ENCODE assay signal across 15 mouse cellular contexts in the genomic region with DNA sequence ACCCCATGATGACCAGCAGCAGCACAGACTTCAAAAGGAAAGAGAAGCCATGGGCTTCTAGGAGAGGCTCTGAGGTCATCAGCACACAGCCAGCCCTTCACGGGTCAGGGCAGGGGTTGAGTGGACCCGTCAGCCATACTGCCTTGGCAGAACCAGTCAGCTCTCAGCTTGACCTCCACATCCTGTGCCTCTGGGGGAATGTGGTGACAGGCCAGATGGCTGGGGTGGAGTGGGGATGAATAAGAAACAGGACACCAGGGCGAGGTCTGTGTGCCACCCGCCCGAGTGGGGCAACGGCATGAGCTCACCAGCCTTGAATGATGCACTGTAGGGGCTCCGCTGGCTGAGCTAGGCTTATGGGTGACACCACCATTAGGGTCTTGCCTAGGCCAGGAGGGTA. TPM values are rescaled to one million over a fixed set of nuclear protein-coding genes. Genes with fewer than 3 reads are reported as not detected.
DNase-seq lines count a peak whose midpoint lies in the region; ATAC-seq and TF ChIP-seq lines count a peak whose summit lies in the region.
"Had no signal": no experiment of that assay in that cellular context is flagged by ENCODE, and none has a peak within 500 bp of the region (broad histone marks: within the 10 kb centered on the region; RNA-seq: fewer than 3 reads in every experiment).

No protein-coding gene starts in this region.

- no peak for DNase-seq in forebrain, embryonic 14.5 days (ENCODE audit: low spot score)
- DNase-seq in left cerebral cortex, adult 2 months (ENCODE audit: extremely low spot score in 1 of 2, low spot score in 2 of 2), result no peak
- no peak for DNase-seq in left cerebral cortex, adult 11 months (ENCODE audit: low spot score)
- peak; percentile 45 for DNase-seq in brain, adult 2 months (ENCODE audit: low read depth, low spot score)
- no peak for DNase-seq in yolk sac, embryonic 10.5 days (ENCODE audit: low spot score)
- DNase-seq in kidney, postnatal 25 days, result no peak
- DNase-seq: cerebellum, adult 9-10 months; kidney, adult 8-10 months; lung, embryonic 14.5 days had no signal

- H3K36me3 ChIP-seq in forebrain, embryonic 14.5 days (ENCODE audit: control insufficient read depth, insufficient read depth, low read length), result no peaks in the 10 kb centered on the region
- H3K36me3 ChIP-seq in forebrain, embryonic 12.5 days (replicated peaks), result no peaks in the 10 kb centered on the region
- H3K36me3 ChIP-seq in myocyte (ENCODE audit: control insufficient read depth, insufficient read depth), result no peaks in the 10 kb centered on the region

- no peaks in the 10 kb centered on the region for H3K79me2 ChIP-seq in myocyte (ENCODE audit: control insufficient read depth, insufficient read depth)

- no peak for TF ChIP-seq CTCF in left cerebral cortex, adult 2 months (IDR thresholded peaks at IDR 0.05)

- TF ChIP-seq POLR2A in myocyte (IDR thresholded peaks at IDR 0.05; ENCODE audit: insufficient read length, low read depth), result no peak

- peaks cover 17% of the 10 kb centered on the region for H3K4me1 ChIP-seq in forebrain, embryonic 14.5 days (ENCODE audit: control insufficient read depth, insufficient read depth, low read length)
- H3K4me1 ChIP-seq in forebrain, embryonic 12.5 days, result peaks cover 3% of the 10 kb centered on the region; the same call in 1 of the 2 replicates

- no peak for ATAC-seq in forebrain, embryonic 14.5 days
- ATAC-seq in forebrain, embryonic 12.5 days (ENCODE audit: low FRiP score), result no peak

- H3K4me3 ChIP-seq in forebrain, embryonic 14.5 days (ENCODE audit: low read depth, low read length), result no peak overlapping the region
- no peak overlapping the region for H3K4me3 ChIP-seq in forebrain, embryonic 12.5 days (replicated peaks)
- no peak overlapping the region for H3K4me3 ChIP-seq in left cerebral cortex, adult 2 months
- no peak overlapping the region for H3K4me3 ChIP-seq in myocyte

- intact Hi-C loops in left cerebral cortex, adult 2 months (cut with DNase I), result no loop called here

- H3K9me3 ChIP-seq in forebrain, embryonic 14.5 days (replicated peaks; ENCODE audit: control insufficient read depth, low read length), result no peaks in the 10 kb centered on the region
- H3K9me3 ChIP-seq in forebrain, embryonic 12.5 days, result no peaks in the 10 kb centered on the region

- H3K27me3 ChIP-seq in forebrain, embryonic 14.5 days (replicated peaks; ENCODE audit: control insufficient read depth, insufficient read depth, low read length), result no peaks in the 10 kb centered on the region
- no peaks in the 10 kb centered on the region for H3K27me3 ChIP-seq in forebrain, embryonic 12.5 days
- H3K27me3 ChIP-seq in myocyte (ENCODE audit: control insufficient read depth, insufficient read depth, insufficient read length), result no peaks in the 10 kb centered on the region

- no peak overlapping the region for H3K4me2 ChIP-seq in forebrain, embryonic 14.5 days (ENCODE audit: low read length)
- no peak overlapping the region for H3K4me2 ChIP-seq in forebrain, embryonic 12.5 days
- peak overlapping the region; percentile 56 for H3K4me2 ChIP-seq in myocyte (ENCODE audit: low read depth)
- H3K4me2 ChIP-seq: lung, embryonic 14.5 days had no signal

- no peak overlapping the region for H3K9ac ChIP-seq in forebrain, embryonic 14.5 days (ENCODE audit: low read length)
- H3K9ac ChIP-seq in forebrain, embryonic 12.5 days, result no peak overlapping the region
- H3K9ac ChIP-seq: lung, embryonic 14.5 days had no signal

- H3ac ChIP-seq in myocyte (ENCODE audit: control insufficient read depth, insufficient read length), result no peak overlapping the region

- WGBS in forebrain, embryonic 14.5 days, result 85% methylated on average over 7 of the region's 7 CpGs
- WGBS in forebrain, embryonic 12.5 days, result 76% methylated on average over 7 of the region's 7 CpGs

- H3K27ac ChIP-seq in forebrain, embryonic 14.5 days (ENCODE audit: low read depth, low read length), result 0 out of 2 replicates have a peak overlapping the region, but pooled peaks have one; percentile 52
- no peak overlapping the region for H3K27ac ChIP-seq in forebrain, embryonic 12.5 days
- peak overlapping the region; percentile 67; the same call in 1 of the 2 replicates for H3K27ac ChIP-seq in left cerebral cortex, adult 2 months

TF ChIP-seq in myocyte, 11 proteins besides CTCF, POLR2A, EP300 and RAD21:
- TF ChIP-seq E2F4 (IDR thresholded peaks at IDR 0.05; ENCODE audit: insufficient read depth) (no peak), SRF (IDR thresholded peaks at IDR 0.05; ENCODE audit: control insufficient read depth, insufficient read length, low read depth) (peak; percentile 30), CEBPB (IDR thresholded peaks at IDR 0.05; ENCODE audit: insufficient read depth, poor library complexity, severe bottlenecking) (no peak), MYOD1 (IDR thresholded peaks at IDR 0.05; ENCODE audit: control insufficient read depth in 1 of 3, insufficient read length in 2 of 3, low read depth in 2 of 3) (peak in 1 of 3 experiments; percentile 78), TCF12 (IDR thresholded peaks at IDR 0.05; ENCODE audit: insufficient read depth, poor library complexity, severe bottlenecking) (no peak), MYOG (IDR thresholded peaks at IDR 0.05; ENCODE audit: control insufficient read depth in 1 of 3, insufficient read depth in 1 of 3, insufficient read length in 2 of 3, low read depth in 2 of 3) (peak in 1 of 3 experiments; percentile 85), TCF3 (IDR thresholded peaks at IDR 0.05; ENCODE audit: insufficient read length, low read depth) (peak; percentile 61)

RNA-seq across cellular contexts. Expression of a gene that starts 35.7 kb away (rescaled TPM):
- polyA plus RNA-seq in forebrain, embryonic 14.5 days (2014; fragmentation: Nextera tagmentation; extraction: Ambion mirVana), result 10.1 and 13.7 TPM in 2 replicates
- 11.7 and 13.7 TPM in 2 replicates for polyA plus RNA-seq in forebrain, embryonic 12.5 days (2016; fragmentation: Nextera tagmentation; extraction: Ambion mirVana)
- 10 to 100 TPM in 1 of 2 experiments, 1 to 10 TPM in 1; 8.5 to 10.4 TPM for total RNA-seq in left cerebral cortex, adult 2 months (2021)
- polyA plus RNA-seq in myocyte (2012; fragmentation: generic; extraction: Trizol), result 18.7 TPM

RNA-seq across cellular contexts. Expression of a gene that starts 51.7 kb away (rescaled TPM):
- polyA plus RNA-seq in forebrain, embryonic 14.5 days (2014; fragmentation: Nextera tagmentation; extraction: Ambion mirVana), result 51.5 and 57.8 TPM in 2 replicates
- polyA plus RNA-seq in forebrain, embryonic 12.5 days (2016; fragmentation: Nextera tagmentation; extraction: Ambion mirVana), result 58.2 and 60.1 TPM in 2 replicates
- 10 to 100 TPM; 50.1 to 58.3 TPM for total RNA-seq in left cerebral cortex, adult 2 months (2021)
- 3.3 TPM for polyA plus RNA-seq in myocyte (2012; fragmentation: generic; extraction: Trizol)

RNA-seq across cellular contexts. Expression of a gene that starts 56.9 kb away (rescaled TPM):
- polyA plus RNA-seq in forebrain, embryonic 14.5 days (2014; fragmentation: Nextera tagmentation; extraction: Ambion mirVana), result not detected in 2 replicates
- polyA plus RNA-seq in forebrain, embryonic 12.5 days (2016; fragmentation: Nextera tagmentation; extraction: Ambion mirVana), result not detected in 2 replicates
- under 1 TPM in 1 of 2 experiments, not detected in 1; 0.34 TPM for total RNA-seq in left cerebral cortex, adult 2 months (2021)
- polyA plus RNA-seq in myocyte (2012; fragmentation: generic; extraction: Trizol), result 0.05 TPM
- total RNA-seq: gastrocnemius, adult 8-10 months; heart, postnatal 25 days; megakaryocyte-erythroid progenitor cell, adult 5-6 weeks had no signal
- polyA plus RNA-seq: limb, embryonic 14.5 days had no signal

Comparison
In these comparisons a context has a peak if more than half of its experiments do, and no peak if none do; other contexts are left out.
1. RNA of a gene that starts 51.7 kb away (polyA plus RNA-seq): 58.2 to 60.1 TPM in forebrain, embryonic 12.5 days and 51.5 to 57.8 TPM in forebrain, embryonic 14.5 days; 3.3 TPM in myocyte (single experiment); every median in the first group is over 10 times any median in the second.